1 mouse cellular context compared by ENCODE assay signal in genomic region chr2:26921784-26922183, GRCm38 (mm10).
TF ChIP-seq lines count a peak whose summit lies in the region.

No protein-coding gene starts in this region.

TF ChIP-seq in MEL, 35 proteins besides CTCF, POLR2A, EP300 and RAD21 (continued from another document):
- TF ChIP-seq NELFE (IDR thresholded peaks at IDR 0.05; ENCODE audit: low read depth, low read length) (no peak), MEF2A (IDR thresholded peaks at IDR 0.05; ENCODE audit: extremely low read depth, insufficient replicate concordance, low read depth, low read length, poor library complexity, severe bottlenecking) (no peak), POLR2AphosphoS2 (IDR thresholded peaks at IDR 0.05; ENCODE audit: low read length) (no peak), ZNF384 (IDR thresholded peaks at IDR 0.05; ENCODE audit: low read depth, low read length) (no peak), TBP (IDR thresholded peaks at IDR 0.05; ENCODE audit: low read depth, low read length) (no peak), NRF1 (IDR thresholded peaks at IDR 0.05; ENCODE audit: insufficient read depth, low read depth, low read length, poor library complexity, severe bottlenecking) (no peak), MAZ (IDR thresholded peaks at IDR 0.05; ENCODE audit: low read depth, low read length) (no peak), ZMIZ1 (IDR thresholded peaks at IDR 0.05; ENCODE audit: low read depth, low read length) (no peak), USF2 (IDR thresholded peaks at IDR 0.05; ENCODE audit: borderline replicate concordance in 1 of 2, insufficient read depth in 1 of 2, low read depth in 1 of 2, low read length in 2 of 2) (no peak), TCF12 (IDR thresholded peaks at IDR 0.05; ENCODE audit: low read depth, low read length) (no peak), GATA1 (IDR thresholded peaks at IDR 0.05; ENCODE audit: low read depth, low read length) (no peak), ZKSCAN1 (IDR thresholded peaks at IDR 0.05; ENCODE audit: low read depth, low read length) (no peak), POLR2AphosphoS5 (IDR thresholded peaks at IDR 0.05; ENCODE audit: borderline replicate concordance, low read depth, low read length) (no peak)
TF ChIP-seq in MEL: peak in this region for 0.
